Mouse (Mus musculus) bone marrow macrophage, adult 2 months (primary cell): ENCODE data around the gene Rpl9-ps6. TPM values are rescaled to one million over a fixed set of nuclear protein-coding genes. Genes with fewer than 3 reads are reported as not detected.
"Not testable (repeated sequence)": the region's sequence is repeated elsewhere in the genome, so short reads cannot be mapped to it uniquely, and the experiment has no call there.

Experiments used
- H3K27ac ChIP-seq: 2 replicates; pipeline ENCODE4 v1.5.1; 2012; ENCODE audit warnings: low read depth, low read length; ENCODE audit not compliant: insufficient read depth
- H3K4me1 ChIP-seq: 2 replicates; pipeline ENCODE4 v1.6.1; 2012; ENCODE audit warnings: low read length; ENCODE audit not compliant: control insufficient read depth, insufficient read depth
- H3K4me3 ChIP-seq: 2 replicates; pipeline ENCODE4 v1.5.1; 2012; ENCODE audit warnings: mild to moderate bottlenecking, low read length, moderate library complexity; ENCODE audit not compliant: insufficient read depth
- CTCF ChIP-seq: IDR thresholded peaks from 2 replicates; pipeline ENCODE4 v1.5.1; 2012; ENCODE audit warnings: low read depth, mild to moderate bottlenecking, low read length, moderate library complexity
- POLR2A ChIP-seq: IDR thresholded peaks from 2 replicates; pipeline ENCODE4 v1.6.1; 2012; ENCODE audit warnings: mild to moderate bottlenecking, low read depth, low read length, borderline replicate concordance
- polyA plus RNA-seq: library from polyadenylated mRNA; stranded (reverse); fragments of >200 nt; gene quantifications from 2 replicates; pipeline ENCODE4 v1.2.4, GENCODE M21; 2012; ENCODE audit not compliant: missing spikeins, insufficient read depth, insufficient read length

The Rpl9-ps6 gene
- polyA plus RNA-seq, 1 experiment = 694 TPM

- TF ChIP-seq POLR2A (no peak), CTCF (no peak)
- Histone ChIP-seq H3K4me3 (no peak overlapping the region), H3K4me1 (peaks cover 7% of the 10 kb centered on the region), H3K27ac (no peak overlapping the region)
These were observed 15.1 kb upstream of the Rpl9-ps6 start for GRCm38 (mm10) chr19:32481511-32481910.

GRCm38 (mm10) chr19:32480791-32481442 is 14.5 kb upstream of the Rpl9-ps6 start:
- Histone ChIP-seq H3K4me1 (peaks cover 7% of the 10 kb centered on the region), H3K4me3 (no peak overlapping the region), H3K27ac (no peak overlapping the region)
- no peak for TF ChIP-seq CTCF
- TF ChIP-seq POLR2A = no peak

DNA sequence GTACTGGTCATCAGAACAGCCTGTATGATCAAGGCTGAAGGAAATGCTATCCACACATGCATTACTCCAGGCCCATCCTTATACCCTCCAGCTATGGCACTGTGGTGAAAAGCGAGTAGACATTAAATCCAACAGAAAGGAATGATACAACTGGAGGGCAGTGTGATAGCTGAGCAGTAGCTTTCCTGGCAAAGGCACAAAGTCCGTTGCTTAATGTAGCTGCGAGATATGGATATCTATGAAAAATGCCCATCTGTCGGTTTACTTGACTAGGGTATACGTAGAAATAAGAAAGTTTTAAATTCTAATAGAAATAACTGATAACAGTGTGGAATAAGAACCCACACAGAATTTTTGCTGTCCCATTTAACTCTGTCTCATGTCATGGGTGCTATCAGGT is 13.9 kb upstream of the Rpl9-ps6 start:
- TF ChIP-seq POLR2A = no peak
- no peak for TF ChIP-seq CTCF
- Histone ChIP-seq H3K4me3 (no peak overlapping the region), H3K4me1 (peaks cover 7% of the 10 kb centered on the region), H3K27ac (no peak overlapping the region)

DNA sequence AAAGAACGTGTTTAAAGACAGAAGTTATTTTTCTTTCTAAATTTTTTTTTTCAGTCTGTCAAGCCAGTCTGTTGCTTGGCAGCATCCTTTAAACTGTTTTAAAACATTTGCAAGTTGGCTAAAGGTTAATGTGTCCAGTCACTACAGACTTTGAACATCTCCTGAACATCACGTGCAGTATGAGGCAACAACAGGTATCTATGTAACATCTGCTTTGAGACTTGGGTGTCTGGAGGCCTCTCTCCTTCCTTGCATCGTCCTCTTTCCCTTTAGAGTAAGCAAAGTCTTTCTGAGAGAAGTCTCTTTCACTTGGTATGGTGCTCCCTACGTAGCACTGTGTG is 10.3 kb upstream of the Rpl9-ps6 start:
- Histone ChIP-seq H3K4me3 (no peak overlapping the region), H3K4me1 (no peaks in the 10 kb centered on the region), H3K27ac (no peak overlapping the region)
- TF ChIP-seq CTCF = no peak
- TF ChIP-seq POLR2A = no peak

- Histone ChIP-seq H3K4me3 (no peak overlapping the region), H3K4me1 (no peaks in the 10 kb centered on the region), H3K27ac (no peak overlapping the region)
- TF ChIP-seq POLR2A (no peak), CTCF (no peak)
These were observed 9.8 kb upstream of the Rpl9-ps6 start for GRCm38 (mm10) chr19:32476016-32476711.

GRCm38 (mm10) chr19:32470570-32471263 is 4.3 kb upstream of the Rpl9-ps6 start:
- Histone ChIP-seq H3K27ac (no peak overlapping the region), H3K4me1 (0 out of 2 replicates have a peak, but pooled peaks cover 3% of the 10 kb centered on the region), H3K4me3 (no peak overlapping the region)
- TF ChIP-seq CTCF (no peak), POLR2A (no peak)

GRCm38 (mm10) chr19:32470059-32470497 is 3.7 kb upstream of the Rpl9-ps6 start:
- Histone ChIP-seq H3K4me1 (0 out of 2 replicates have a peak, but pooled peaks cover 3% of the 10 kb centered on the region), H3K27ac (no peak overlapping the region), H3K4me3 (no peak overlapping the region)
- TF ChIP-seq CTCF (0 out of 2 replicates have a peak, but pooled peaks have one; percentile 22), POLR2A (no peak)

DNA sequence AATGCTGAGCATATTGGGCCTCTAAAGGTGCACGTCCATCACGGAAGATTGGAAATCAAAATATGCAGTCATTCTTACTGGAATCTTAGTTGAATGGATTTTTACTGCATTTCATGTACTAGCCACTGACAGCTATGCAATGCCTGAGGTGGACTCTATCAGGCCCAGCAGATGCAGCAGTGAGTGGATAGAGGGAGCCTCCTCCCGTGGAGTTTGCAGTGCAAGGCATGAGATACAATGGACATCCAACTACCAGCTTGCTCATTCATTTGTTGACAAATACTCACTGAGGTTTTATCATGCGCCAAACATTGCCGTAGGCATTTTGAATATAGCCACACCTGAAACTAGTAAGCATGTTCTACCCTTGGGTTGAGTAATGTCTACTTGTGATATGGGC is 947 bp upstream of the Rpl9-ps6 start:
- H3K27ac ChIP-seq = no peak overlapping the region
- H3K4me3 ChIP-seq = no peak overlapping the region
- TF ChIP-seq POLR2A (no peak), CTCF (no peak)
- H3K4me1 ChIP-seq = 0 out of 2 replicates have a peak, but pooled peaks cover 3% of the 10 kb centered on the region

GRCm38 (mm10) chr19:32465228-32465627 is 1.1 kb downstream of the Rpl9-ps6 start:
- Histone ChIP-seq H3K27ac (no peak overlapping the region), H3K4me3 (no peak overlapping the region), H3K4me1 (0 out of 2 replicates have a peak, but pooled peaks cover 2% of the 10 kb centered on the region)
- TF ChIP-seq CTCF (no peak), POLR2A (no peak)

- TF ChIP-seq POLR2A = no peak
- no peak for TF ChIP-seq CTCF
These were observed 3.3 kb downstream of the Rpl9-ps6 start for GRCm38 (mm10) chr19:32463037-32463436.

DNA sequence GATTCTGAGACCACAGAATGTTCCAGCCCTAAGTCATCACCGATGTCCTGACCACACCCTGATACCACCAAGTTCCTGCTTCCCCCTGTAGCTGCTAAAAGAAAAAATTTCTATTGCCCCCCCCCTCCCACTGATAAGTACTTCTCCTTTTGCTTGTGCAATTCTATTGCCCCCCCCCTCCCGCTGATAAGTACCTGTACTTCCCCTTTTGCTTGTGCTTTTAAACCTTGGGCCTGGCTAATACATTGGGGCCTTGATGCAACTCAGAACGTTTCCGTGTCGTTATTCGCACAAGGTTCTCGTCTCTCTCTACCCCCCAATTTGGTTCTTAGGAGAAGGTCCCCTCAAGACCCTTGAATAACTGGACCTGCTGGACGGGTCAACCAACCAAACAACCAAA is 8.7 kb downstream of the Rpl9-ps6 start:
- H3K4me1 ChIP-seq, H3K27ac ChIP-seq, H3K4me3 ChIP-seq: not testable (repeated sequence)

More at GRCm38 (mm10) chr19:32463037-32463436, 3.3 kb downstream of the Rpl9-ps6 start:
- Histone ChIP-seq H3K27ac (no peak overlapping the region), H3K4me1 (no peaks in the 10 kb centered on the region), H3K4me3 (no peak overlapping the region)
